Mouse (Mus musculus) left cerebral cortex, postnatal 25 days (tissue): ENCODE data around the gene Gcn1l1. TPM values are rescaled to one million over a fixed set of nuclear protein-coding genes. Genes with fewer than 3 reads are reported as not detected.
"Not testable (repeated sequence)": the region's sequence is repeated elsewhere in the genome, so short reads cannot be mapped to it uniquely, and the experiment has no call there.

Source experiments
- DNase-seq, 2 experiments: peaks; one replicate each; pipeline ENCODE4 v3.0.0; 2022; ENCODE audit warnings: low spot score in 2 of 2, mixed read lengths in 1 of 2
- intact Hi-C: fragments of 180-260 bp; cut with DNase I; formaldehyde crosslinking; loops from one replicate; pipeline ENCODE4 v1.15.1; 2025
- total RNA-seq, 2 experiments: library from RNA; stranded (reverse); gene quantifications; 2 replicates each; pipeline ENCODE4 v1.2.3; 2021

Gene Gcn1l1
- total RNA-seq, 2 experiments from 2014 or later = 61.4 to 75.7 TPM

GRCm38 (mm10) chr5:115554536-115555291 is 10.3 kb upstream of the Gcn1l1 start:
- DNase-seq = no peak
- intact Hi-C loops = no loop called here

GRCm38 (mm10) chr5:115556217-115556616 is 8.8 kb upstream of the Gcn1l1 start:
- intact Hi-C loops = no loop called here
- DNase-seq = peak; percentile 76 to 79

- intact Hi-C loops = no loop called here
- DNase-seq = no peak
Measured at GRCm38 (mm10) chr5:115558182-115558794, 6.8 kb upstream of the Gcn1l1 start.

GRCm38 (mm10) chr5:115559237-115560101 is 5.6 kb upstream of the Gcn1l1 start, which contains the start of gene Rplp0:
Rplp0 (plus strand) TSS chr5:115559467.
- intact Hi-C loops = loop anchor here (1.0 kb wide), 1 partner anchor 53 kb away; the partner anchor contains the start of gene Pxn
- peak; percentile 100 for DNase-seq

GRCm38 (mm10) chr5:115560336-115560905 is 4.6 kb upstream of the Gcn1l1 start:
- DNase-seq = no peak
- intact Hi-C loops = no loop called here

GRCm38 (mm10) chr5:115563771-115564585 is 1.1 kb upstream of the Gcn1l1 start:
- intact Hi-C loops = no loop called here
- no peak for DNase-seq

- DNase-seq = peak in 1 of 2 experiments; percentile 19
- intact Hi-C loops = no loop called here
Measured at GRCm38 (mm10) chr5:115565403-115565802, 349 bp downstream of the Gcn1l1 start.

GRCm38 (mm10) chr5:115568681-115569080 is 3.6 kb downstream of the Gcn1l1 start:
- intact Hi-C loops = no loop called here
- DNase-seq = no peak

- no peak for DNase-seq
- intact Hi-C loops = no loop called here
Measured at GRCm38 (mm10) chr5:115569308-115569707, 4.3 kb downstream of the Gcn1l1 start.

- intact Hi-C loops = loop anchor here (5.0 kb wide), 1 partner anchor 63 kb away; the partner anchor contains the start of gene Rab35
- no peak for DNase-seq
Measured at GRCm38 (mm10) chr5:115569721-115570120, 4.7 kb downstream of the Gcn1l1 start.

- DNase-seq = peak; percentile 61 to 93
- intact Hi-C loops = loop anchor here (5.0 kb wide), 1 partner anchor 61 kb away; the partner anchor contains the start of gene Rab35
Measured at GRCm38 (mm10) chr5:115571086-115571485, 6.0 kb downstream of the Gcn1l1 start.

- intact Hi-C loops = loop anchor here (5.0 kb wide), 1 partner anchor 59 kb away; the partner anchor contains the start of gene Rab35
- DNase-seq = peak; percentile 37 to 76
Measured at GRCm38 (mm10) chr5:115572679-115573535, 7.9 kb downstream of the Gcn1l1 start.

GRCm38 (mm10) chr5:115574992-115575391 is 9.9 kb downstream of the Gcn1l1 start:
- intact Hi-C loops = loop anchor here (5.0 kb wide), 1 partner anchor 57 kb away; the partner anchor contains the start of gene Rab35
- peak; percentile 26 for DNase-seq

GRCm38 (mm10) chr5:115577686-115578085 is 12.6 kb downstream of the Gcn1l1 start:
- intact Hi-C loops = not testable (repeated sequence)

GRCm38 (mm10) chr5:115578922-115579321 is 13.9 kb downstream of the Gcn1l1 start:
- intact Hi-C loops = no loop called here
- DNase-seq = peak in 1 of 2 experiments; percentile 38

More at GRCm38 (mm10) chr5:115577686-115578085, 12.6 kb downstream of the Gcn1l1 start:
- not testable (repeated sequence) for DNase-seq

GRCm38 (mm10) chr5:115579363-115579762 is 14.3 kb downstream of the Gcn1l1 start:
- DNase-seq = peak in 1 of 2 experiments; percentile 17
- intact Hi-C loops = no loop called here

- DNase-seq = no peak
- intact Hi-C loops = loop anchor here (5.0 kb wide), 1 partner anchor 37 kb away; no protein-coding TSS in a partner anchor
Measured at GRCm38 (mm10) chr5:115580229-115581001, 15.4 kb downstream of the Gcn1l1 start.
